Mouse (Mus musculus) left cerebral cortex, adult 2 months (tissue): ENCODE data around the gene Tbc1d30. TPM values are rescaled to one million over a fixed set of nuclear protein-coding genes. Genes with fewer than 3 reads are reported as not detected.
A peak's percentile ranks its signal among the peaks of the same experiment; 100 is the strongest.

Experiments used
- DNase-seq, 2 experiments: peaks; one replicate each; pipeline ENCODE4 v3.0.0; 2021 to 2022; ENCODE audit warnings: low spot score in 2 of 2, mixed read lengths in 1 of 2; ENCODE audit errors: extremely low spot score in 1 of 2
- H3K27ac ChIP-seq: fragments of 200-600 bp; 2 replicates; pipeline ENCODE4 v1.8.1; 2022
- H3K4me3 ChIP-seq: fragments of 200-600 bp; 2 replicates; pipeline ENCODE4 v1.8.1; 2022
- CTCF ChIP-seq: fragments of 200-600 bp; IDR thresholded peaks from 2 replicates; pipeline ENCODE4 v1.8.1; 2022; ENCODE audit warnings: antibody characterized with exemption, mild to moderate bottlenecking, moderate library complexity
- intact Hi-C: fragments of 180-260 bp; cut with DNase I; formaldehyde crosslinking; loops from one replicate; pipeline ENCODE4 v1.15.1; 2025
- total RNA-seq, 2 experiments: library from RNA; stranded (reverse); gene quantifications; 2 replicates each; pipeline ENCODE4 v1.2.3; 2021

The Tbc1d30 gene
- total RNA-seq, 2 experiments from 2014 or later: 88.1 to 91.0 TPM

DNA sequence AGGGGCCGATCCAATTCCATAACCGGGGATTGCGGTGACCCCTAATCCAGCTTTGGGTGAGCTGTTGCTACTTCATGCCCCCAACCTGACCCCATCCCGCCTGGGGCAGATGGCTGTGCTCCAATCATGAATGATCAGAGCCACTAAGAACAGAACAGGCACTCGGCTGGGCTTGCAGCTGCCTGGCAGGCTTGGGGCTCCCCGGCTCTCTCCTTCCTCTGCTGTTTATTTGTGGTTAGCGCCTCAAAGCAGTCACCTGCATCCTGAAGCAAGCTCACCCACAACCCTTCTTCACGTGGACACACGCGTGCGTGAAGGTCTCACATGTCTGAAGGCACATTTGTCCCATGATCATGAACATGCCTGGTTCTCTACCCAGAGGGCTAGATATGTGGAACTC lies 68.6 kb downstream of the Tbc1d30 start:
- intact Hi-C loops: no loop called here
- DNase-seq: no peak
- TF ChIP-seq CTCF: no peak
- peak overlapping the region; percentile 15; the same call in 1 of the 2 replicates for H3K27ac ChIP-seq
- no peak overlapping the region for H3K4me3 ChIP-seq

DNA sequence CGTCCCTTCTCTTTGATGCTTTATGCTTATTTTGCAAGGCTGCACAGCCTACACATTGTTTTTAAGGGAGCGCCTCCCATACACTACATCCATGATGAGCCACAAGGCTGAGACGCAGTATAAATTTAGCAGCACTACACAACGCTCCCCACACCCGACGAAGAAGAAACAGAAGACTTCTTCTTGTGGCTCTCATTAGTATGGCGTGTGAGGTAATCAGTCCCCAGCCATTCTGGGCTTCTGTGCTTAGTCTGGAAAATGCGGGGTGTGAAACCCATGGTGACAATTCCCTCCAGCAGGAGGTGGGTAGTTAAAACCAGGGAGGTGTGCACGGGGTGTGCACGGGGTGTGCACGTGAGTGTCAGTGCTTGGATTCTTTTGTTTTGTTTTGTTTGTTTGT lies 70.1 kb downstream of the Tbc1d30 start:
- no peak for TF ChIP-seq CTCF
- Histone ChIP-seq H3K27ac (no peak overlapping the region), H3K4me3 (no peak overlapping the region)
- intact Hi-C loops: no loop called here
- peak; percentile 29 to 51 for DNase-seq

DNA sequence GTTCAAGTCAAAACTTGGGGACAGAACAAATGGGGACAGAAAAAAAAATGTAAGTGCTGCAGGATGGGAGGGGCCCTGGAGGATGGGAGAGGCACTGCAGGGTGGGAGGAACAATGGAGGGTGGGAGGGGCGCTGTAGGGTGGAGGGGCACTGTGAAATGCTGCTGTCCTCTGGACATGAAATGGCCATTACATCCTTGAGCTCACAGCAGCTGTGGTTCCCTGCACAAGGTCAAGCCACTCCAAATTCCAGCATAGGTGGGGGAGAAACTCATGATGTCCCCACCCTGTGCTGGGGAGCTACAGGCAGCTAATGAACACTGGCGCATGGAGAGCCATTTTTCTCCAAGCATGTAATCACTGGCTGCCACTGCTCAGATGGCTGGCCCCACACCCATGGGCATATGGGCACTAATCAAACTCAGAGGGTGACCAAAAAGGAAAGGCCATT lies 74.0 kb downstream of the Tbc1d30 start:
- H3K4me3 ChIP-seq: no peak overlapping the region
- no peak; the same call in 1 of the 2 replicates for TF ChIP-seq CTCF
- intact Hi-C loops: no loop called here

DNA sequence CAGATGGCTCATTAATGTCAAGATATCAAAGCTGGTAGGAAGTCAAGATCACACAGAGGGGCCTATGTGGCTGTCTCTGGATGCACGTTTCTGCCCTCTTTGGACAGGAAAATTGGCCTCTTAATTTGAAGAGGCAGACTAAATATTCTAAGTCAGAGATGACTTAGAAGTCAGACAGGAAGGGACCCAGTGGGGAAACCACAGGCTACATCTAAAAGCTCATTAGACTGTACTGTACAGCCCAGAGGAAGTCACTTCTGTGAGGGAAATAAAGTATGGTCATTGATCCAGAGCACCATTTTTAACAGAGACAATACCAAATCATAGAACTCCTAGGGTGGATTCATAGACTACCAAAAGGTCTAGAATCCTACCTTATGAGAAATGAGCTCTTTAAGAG lies 76.1 kb downstream of the Tbc1d30 start:
- intact Hi-C loops: no loop called here
- no peak for TF ChIP-seq CTCF
- DNase-seq: no peak

More for the DNA sequence above, 74.0 kb downstream of the Tbc1d30 start:
- H3K27ac ChIP-seq: no peak overlapping the region
- DNase-seq: no peak

DNA sequence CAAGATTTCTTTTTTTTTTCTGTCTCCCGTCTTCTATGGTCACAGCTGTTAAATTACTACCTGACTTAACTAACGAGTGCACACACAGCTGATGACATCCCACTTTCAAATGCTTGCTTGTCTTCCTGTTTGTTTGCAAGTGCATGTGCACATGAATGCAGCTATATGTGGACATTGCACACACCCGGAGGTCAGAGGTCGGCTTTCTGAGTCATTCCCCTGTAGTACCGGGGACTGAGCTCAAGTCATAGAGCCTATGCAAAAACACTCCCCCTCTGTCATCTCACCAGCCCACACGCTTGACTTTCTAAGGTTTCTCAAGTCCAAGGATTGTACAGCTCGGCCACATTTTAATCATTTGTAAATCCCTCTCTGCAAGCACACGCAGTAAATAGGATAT lies 80.1 kb downstream of the Tbc1d30 start:
- Histone ChIP-seq H3K4me3 (no peak overlapping the region), H3K27ac (no peak overlapping the region)
- DNase-seq: no peak
- TF ChIP-seq CTCF: no peak
- intact Hi-C loops: no loop called here

More for the DNA sequence above, 76.1 kb downstream of the Tbc1d30 start:
- Histone ChIP-seq H3K27ac (no peak overlapping the region), H3K4me3 (no peak overlapping the region)

GRCm38 (mm10) chr10:121268771-121269170 lies 82.3 kb downstream of the Tbc1d30 start:
- H3K4me3 ChIP-seq: no peak overlapping the region
- no peak overlapping the region for H3K27ac ChIP-seq
- no peak for TF ChIP-seq CTCF
- intact Hi-C loops: no loop called here
- no peak for DNase-seq

GRCm38 (mm10) chr10:121264204-121264575 lies 86.9 kb downstream of the Tbc1d30 start:
- TF ChIP-seq CTCF: no peak
- intact Hi-C loops: no loop called here
- Histone ChIP-seq H3K27ac (no peak overlapping the region; the same call in 1 of the 2 replicates), H3K4me3 (no peak overlapping the region)
- no peak for DNase-seq

DNA sequence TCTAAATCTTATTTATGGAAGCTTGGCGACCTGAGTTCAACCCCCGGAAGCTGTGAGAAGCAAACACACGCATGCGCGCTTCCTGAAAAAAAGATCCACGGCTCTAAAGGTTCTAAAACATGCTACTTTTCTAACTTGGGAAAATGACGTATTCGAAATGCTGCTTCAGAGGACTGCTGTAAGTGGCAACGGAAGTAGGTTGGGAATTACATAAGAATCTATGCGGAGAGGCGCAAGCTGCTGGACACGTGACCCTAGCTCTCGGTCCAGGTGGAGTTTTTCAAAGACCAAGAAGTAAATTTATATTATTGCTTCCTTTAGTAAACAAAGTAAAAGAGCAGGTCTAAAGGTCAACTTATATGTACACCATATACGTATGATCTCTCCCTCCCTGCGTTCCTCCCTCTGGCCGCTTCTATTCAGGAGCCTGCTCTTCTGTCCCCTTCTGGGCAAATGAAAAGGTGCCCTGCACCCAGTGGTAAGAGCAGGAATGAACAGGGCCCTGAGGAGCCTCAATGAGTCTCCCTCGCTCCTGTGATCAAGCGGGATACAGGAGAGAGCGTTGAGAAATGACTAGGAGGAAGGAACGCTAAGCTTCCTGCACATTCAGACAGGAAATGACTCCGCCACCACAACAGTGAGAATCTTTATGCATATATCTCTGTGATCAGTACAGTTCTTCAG lies 87.4 kb downstream of the Tbc1d30 start:
- TF ChIP-seq CTCF: peak; percentile 9
- Histone ChIP-seq H3K27ac (peak overlapping the region; percentile 71), H3K4me3 (no peak overlapping the region)
- intact Hi-C loops: no loop called here
- no peak for DNase-seq

- TF ChIP-seq CTCF: no peak
- DNase-seq: no peak
- intact Hi-C loops: no loop called here
- no peak overlapping the region for H3K4me3 ChIP-seq
- no peak overlapping the region for H3K27ac ChIP-seq
Observed at GRCm38 (mm10) chr10:121262206-121262605, 88.9 kb downstream of the Tbc1d30 start.

- Histone ChIP-seq H3K4me3 (no peak overlapping the region), H3K27ac (no peak overlapping the region)
- TF ChIP-seq CTCF: no peak
- intact Hi-C loops: no loop called here
- no peak for DNase-seq
Observed at GRCm38 (mm10) chr10:121261036-121261592, 90.0 kb downstream of the Tbc1d30 start.

DNA sequence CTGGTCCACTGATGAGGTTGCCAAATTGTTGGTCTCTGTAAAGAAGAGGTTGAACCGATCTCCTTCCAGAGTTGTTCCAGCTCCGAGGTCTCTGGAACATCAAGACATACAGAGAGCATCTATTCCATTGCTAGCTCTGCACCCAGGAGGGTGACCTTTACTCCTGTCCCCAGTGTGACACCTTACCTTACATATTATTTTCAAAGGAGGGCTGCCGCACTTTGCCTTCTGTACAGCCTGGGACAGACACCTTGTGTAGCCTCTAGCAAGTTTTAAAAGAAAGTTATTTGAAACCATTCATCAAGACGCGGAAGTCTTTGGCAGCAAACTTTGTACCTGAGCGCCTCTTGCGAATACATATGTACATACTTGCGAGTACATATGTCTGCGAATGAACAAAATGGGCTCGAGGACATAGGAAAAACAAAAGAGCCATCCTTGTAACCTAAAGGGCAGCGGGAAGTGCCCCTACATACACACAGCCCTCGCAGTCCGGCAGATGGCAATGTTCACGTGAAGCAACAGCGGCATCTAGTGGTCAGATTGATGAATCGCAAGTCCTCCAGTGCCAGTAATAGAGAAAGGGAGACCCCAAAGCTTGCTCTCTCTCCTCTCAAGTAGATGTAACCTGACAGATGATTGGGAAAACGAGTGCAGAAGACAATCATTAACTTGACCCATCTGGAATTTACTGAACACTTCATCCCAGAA lies 94.8 kb downstream of the Tbc1d30 start:
- TF ChIP-seq CTCF: peak; percentile 94
- Histone ChIP-seq H3K4me3 (no peak overlapping the region), H3K27ac (no peak overlapping the region)
- intact Hi-C loops: loop anchor here (1.0 to 5.0 kb wide), 4 partner anchors 223 to 1019 kb away; partner anchors contain the start of gene Wif1
- peak; percentile 42 to 70 for DNase-seq

DNA sequence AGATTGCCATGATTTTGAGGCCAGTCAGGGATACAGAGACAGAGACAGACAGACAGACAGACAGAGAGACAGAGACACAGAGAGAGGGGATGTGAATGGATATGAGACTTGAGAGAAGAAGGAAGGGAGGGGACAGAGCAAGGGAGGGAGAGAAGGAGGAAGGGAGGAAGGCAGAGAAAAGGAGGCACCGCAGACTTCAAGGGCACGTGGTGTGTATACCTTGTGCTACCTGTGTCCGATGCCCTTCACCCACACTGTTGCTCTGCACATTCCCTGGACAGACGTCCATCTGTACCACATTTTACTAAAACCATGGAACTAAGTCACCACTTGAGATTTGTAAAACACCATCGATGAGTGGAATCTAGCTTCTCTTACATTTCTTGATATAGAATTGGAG lies 95.6 kb downstream of the Tbc1d30 start:
- Histone ChIP-seq H3K27ac (no peak overlapping the region), H3K4me3 (no peak overlapping the region)
- no peak for TF ChIP-seq CTCF
- intact Hi-C loops: loop anchor here (5.0 kb wide), 1 partner anchor 1018 kb away; no protein-coding TSS in a partner anchor
- DNase-seq: no peak
